Mouse (Mus musculus) kidney, postnatal 14 days (tissue): ENCODE measurements around the gene Gm17409.

Source experiments
- DNase-seq: peaks from one replicate; pipeline ENCODE4 v3.0.0; 2022; ENCODE audit warnings: mixed read lengths

Gene Gm17409

GRCm38 (mm10) chr2:58485152-58485551 lies 15.2 kb downstream of the Gm17409 start:
- no peak for DNase-seq

- no peak for DNase-seq
These were observed 15.8 kb downstream of the Gm17409 start for GRCm38 (mm10) chr2:58485683-58486082.

- no peak for DNase-seq
These were observed 16.7 kb downstream of the Gm17409 start for GRCm38 (mm10) chr2:58486441-58487278.

GRCm38 (mm10) chr2:58487279-58487560 lies 17.3 kb downstream of the Gm17409 start:
- DNase-seq = no peak

- DNase-seq = no peak
These were observed 18.5 kb downstream of the Gm17409 start for GRCm38 (mm10) chr2:58488404-58488803.

- peak; percentile 38 for DNase-seq
These were observed 19.4 kb downstream of the Gm17409 start for GRCm38 (mm10) chr2:58489275-58489674.

GRCm38 (mm10) chr2:58493685-58494635 lies 24.0 kb downstream of the Gm17409 start:
- DNase-seq = no peak

- no peak for DNase-seq
These were observed 25.4 kb downstream of the Gm17409 start for GRCm38 (mm10) chr2:58495271-58495670.

GRCm38 (mm10) chr2:58496647-58497410 lies 26.9 kb downstream of the Gm17409 start:
- DNase-seq = no peak

GRCm38 (mm10) chr2:58505306-58506090 lies 35.6 kb downstream of the Gm17409 start:
- DNase-seq = no peak

GRCm38 (mm10) chr2:58510192-58510591 lies 40.3 kb downstream of the Gm17409 start:
- DNase-seq = no peak

GRCm38 (mm10) chr2:58513212-58513611 lies 43.3 kb downstream of the Gm17409 start:
- DNase-seq = no peak

GRCm38 (mm10) chr2:58514489-58514888 lies 44.6 kb downstream of the Gm17409 start:
- no peak for DNase-seq

GRCm38 (mm10) chr2:58516000-58516399 lies 46.1 kb downstream of the Gm17409 start:
- DNase-seq = no peak

- DNase-seq = no peak
These were observed 47.0 kb downstream of the Gm17409 start for GRCm38 (mm10) chr2:58516920-58517319.

GRCm38 (mm10) chr2:58518517-58518916 lies 48.6 kb downstream of the Gm17409 start:
- DNase-seq = no peak
